ENCODE assay signal across 8 mouse cellular contexts in genomic region chr11:98940776-98941175, GRCm38 (mm10). TPM values are rescaled to one million over a fixed set of nuclear protein-coding genes. Genes with fewer than 3 reads are reported as not detected.
DNase-seq lines count a peak whose midpoint lies in the region; TF ChIP-seq lines count a peak whose summit lies in the region.

No protein-coding gene starts in this region.

- H3K27ac ChIP-seq in layer of hippocampus, adult 2 months: peak overlapping the region; percentile 91
- peak overlapping the region; percentile 44; the same call in 1 of the 2 replicates for H3K27ac ChIP-seq in cortical plate, adult 2 months (ENCODE audit: insufficient read depth, low read length)

- TF ChIP-seq CTCF in layer of hippocampus, adult 2 months (conservative IDR thresholded peaks at IDR 0.05): no peak
- TF ChIP-seq CTCF in cortical plate, adult 2 months (IDR thresholded peaks at IDR 0.05; ENCODE audit: extremely low read depth, insufficient read depth, low read length): no peak

- intact Hi-C loops in heart, postnatal 36 days (cut with DNase I): no loop called here

- peak overlapping the region; percentile 54; the same call in 1 of the 2 replicates for H3K4me3 ChIP-seq in layer of hippocampus, adult 2 months
- H3K4me3 ChIP-seq in cortical plate, adult 2 months (ENCODE audit: insufficient read depth, low read length): peak overlapping the region; percentile 25; the same call in 1 of the 2 replicates

- TF ChIP-seq POLR2A in cortical plate, adult 2 months (IDR thresholded peaks at IDR 0.05; ENCODE audit: extremely low read depth, insufficient read depth, low read length): no peak

- no peak for DNase-seq in layer of hippocampus, adult 2 months (ENCODE audit: low spot score in 2 of 2)
- no peak for DNase-seq in layer of hippocampus, postnatal 25 days (ENCODE audit: extremely low spot score in 1 of 2, low spot score in 1 of 2)
- DNase-seq in heart, postnatal 36 days: peak; percentile 17 to 29
- DNase-seq in lung, postnatal 10 days: peak; percentile 21
- DNase-seq in right cerebral cortex, postnatal 25 days: no peak
- DNase-seq in yolk sac, embryonic 10.5 days (ENCODE audit: low spot score): no peak
- DNase-seq in urinary bladder, postnatal 25 days (ENCODE audit: low spot score): no peak

- H3K4me1 ChIP-seq in cortical plate, adult 2 months (ENCODE audit: control insufficient read depth, insufficient read depth, low read length): peaks cover 10% of the 10 kb centered on the region

RNA-seq across cellular contexts. Expression of gene Rara, which starts 13.2 kb away (rescaled TPM):
- total RNA-seq in layer of hippocampus, adult 2 months (2021): 10 to 100 TPM; 15.4 to 19.0 TPM
- 10 to 100 TPM; 17.0 to 17.7 TPM for total RNA-seq in layer of hippocampus, postnatal 25 days (2021)
- polyA plus RNA-seq in cortical plate, adult 2 months (2012; rRNA removed): 6.3 and 6.8 TPM in 2 replicates
- total RNA-seq in heart, postnatal 36 days (2021): 10 to 100 TPM; 10.5 to 13.6 TPM

RNA-seq across cellular contexts. Expression of gene Cdc6, which starts 33.2 kb away (rescaled TPM):
- under 1 TPM; 0.52 to 0.64 TPM for total RNA-seq in layer of hippocampus, adult 2 months (2021)
- under 1 TPM; 0.54 to 0.94 TPM for total RNA-seq in layer of hippocampus, postnatal 25 days (2021)
- 0.40 and 0.56 TPM in 2 replicates for polyA plus RNA-seq in cortical plate, adult 2 months (2012; rRNA removed)
- under 1 TPM; 0.14 to 0.49 TPM for total RNA-seq in heart, postnatal 36 days (2021)

RNA-seq across cellular contexts. Expression of gene Gjd3, which starts 42.0 kb away (rescaled TPM):
- total RNA-seq in layer of hippocampus, adult 2 months (2021): 1 to 10 TPM; 1.3 to 2.0 TPM
- total RNA-seq in layer of hippocampus, postnatal 25 days (2021): 1 to 10 TPM; 1.5 to 2.3 TPM
- 3.4 and 3.5 TPM in 2 replicates for polyA plus RNA-seq in cortical plate, adult 2 months (2012; rRNA removed)
- under 1 TPM; 0.33 to 0.36 TPM for total RNA-seq in heart, postnatal 36 days (2021)

Comparison
In these comparisons a context has a peak if more than half of its experiments do, and no peak if none do; other contexts are left out.
1. DNase-seq: peak in heart, postnatal 36 days (2 of 2) and lung, postnatal 10 days (single experiment); none in layer of hippocampus, adult 2 months (0 of 2), layer of hippocampus, postnatal 25 days (0 of 2), right cerebral cortex, postnatal 25 days (single experiment), yolk sac, embryonic 10.5 days (single experiment) and urinary bladder, postnatal 25 days (single experiment).